Mouse (Mus musculus) lung, embryonic 15.5 days (tissue): ENCODE results near the gene Erfe. TPM values are rescaled to one million over a fixed set of nuclear protein-coding genes. Genes with fewer than 3 reads are reported as not detected.

Experiments used
- ATAC-seq: fragments of 200-750 bp; cut with Nextera tagmentation; 2 replicates; pipeline ENCODE4 v1.8.0; 2017; ENCODE audit warnings: moderate number of reproducible peaks, borderline replicate concordance; ENCODE audit not compliant: low FRiP score, low TSS enrichment; ENCODE audit errors: extremely low read depth
- H3K27ac ChIP-seq: fragments of 300-500 bp; sonication (generic); 2 replicates; pipeline ENCODE4 v1.5.1; 2015; ENCODE audit warnings: moderate library complexity, mild to moderate bottlenecking, inconsistent platforms
- H3K27me3 ChIP-seq: fragments of 300-500 bp; sonication (generic); 2 replicates; pipeline ENCODE4 v1.6.1; 2015; ENCODE audit warnings: inconsistent platforms
- H3K36me3 ChIP-seq: fragments of 300-500 bp; sonication (generic); 2 replicates; pipeline ENCODE4 v1.6.1; 2015; ENCODE audit warnings: inconsistent platforms
- H3K4me1 ChIP-seq: fragments of 300-500 bp; sonication (generic); 2 replicates; pipeline ENCODE4 v1.6.1; 2015; ENCODE audit warnings: inconsistent platforms
- H3K4me2 ChIP-seq: fragments of 300-500 bp; sonication (generic); 2 replicates; pipeline ENCODE4 v1.6.1; 2015; ENCODE audit warnings: inconsistent platforms, mild to moderate bottlenecking, moderate library complexity
- H3K4me3 ChIP-seq: fragments of 300-500 bp; sonication (generic); 2 replicates; pipeline ENCODE4 v1.5.1; 2015; ENCODE audit warnings: mild to moderate bottlenecking, inconsistent platforms
- H3K9ac ChIP-seq: fragments of 300-500 bp; sonication (generic); 2 replicates; pipeline ENCODE4 v1.6.1; 2015; ENCODE audit warnings: inconsistent platforms
- H3K9me3 ChIP-seq: fragments of 300-500 bp; sonication (generic); 2 replicates; pipeline ENCODE4 v1.6.1; 2016; ENCODE audit warnings: inconsistent platforms
- WGBS: fragments of 180-500 bp; shearing (Covaris S2); methylation state at CpG from one replicate; pipeline ENCODE4 v1.1.7; 2015; 5-methylcytosine and 5-hydroxymethylcytosine counted together
- polyA plus RNA-seq: library from polyadenylated mRNA; unstranded; fragments of >200 nt; fragmentation: Nextera tagmentation; extraction: Ambion mirVana; gene quantifications from 2 replicates; pipeline ENCODE4 v1.2.1, GENCODE M21; 2015

Gene Erfe
- polyA plus RNA-seq, 1 experiment from 2014 or later: 3.3 TPM

DNA sequence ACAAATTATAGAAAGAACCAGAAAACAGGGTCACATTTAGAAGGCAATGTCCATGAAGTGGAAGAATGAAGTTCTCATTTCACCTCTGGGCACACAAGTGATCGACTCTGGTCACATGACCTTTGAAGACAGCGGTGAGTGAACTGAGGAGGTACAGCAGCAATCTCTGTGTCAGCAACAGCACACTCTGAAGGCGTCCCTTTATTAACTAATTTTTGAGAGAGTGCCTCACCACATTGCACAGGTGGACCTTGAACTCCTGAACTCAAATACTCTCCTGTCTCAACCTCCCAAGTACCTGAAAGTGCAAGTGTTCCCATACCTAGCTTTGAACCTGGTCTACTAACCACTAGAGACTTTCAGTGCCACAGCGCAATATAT is 14.9 kb downstream of the Erfe start:
- no peak overlapping the region for H3K9ac ChIP-seq
- WGBS: 94% methylated on average over 4 of the region's 4 CpGs
- no peaks in the 10 kb centered on the region for H3K27me3 ChIP-seq

DNA sequence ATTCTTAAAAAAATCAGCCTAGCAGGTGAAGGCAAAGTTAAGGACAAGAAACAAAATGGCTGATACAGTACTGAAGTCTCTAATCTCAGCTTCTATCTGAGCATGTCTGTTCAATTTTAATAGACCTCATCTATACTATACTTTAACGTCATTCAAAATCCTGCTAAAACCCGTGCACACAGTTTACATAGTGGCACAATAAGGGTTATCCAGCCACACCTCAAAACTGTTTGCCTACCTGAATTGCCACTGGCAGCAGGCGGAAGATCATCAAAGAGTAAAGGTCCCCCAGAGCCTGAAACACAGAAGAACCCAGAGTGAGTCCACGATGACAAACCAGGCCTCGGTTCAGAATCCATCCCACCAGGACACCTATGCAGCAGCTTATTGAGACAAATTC is 24.1 kb downstream of the Erfe start:
- Histone ChIP-seq H3K4me1 (no peaks in the 10 kb centered on the region), H3K9me3 (no peaks in the 10 kb centered on the region), H3K9ac (no peak overlapping the region), H3K4me2 (no peak overlapping the region), H3K27ac (no peak overlapping the region), H3K4me3 (no peak overlapping the region), H3K36me3 (peaks cover 77% of the 10 kb centered on the region), H3K27me3 (no peaks in the 10 kb centered on the region)
- ATAC-seq: no peak
- WGBS: 82% methylated on average over 5 of the region's 5 CpGs

More for the DNA sequence above, 14.9 kb downstream of the Erfe start:
- Histone ChIP-seq H3K4me2 (no peak overlapping the region), H3K9me3 (no peaks in the 10 kb centered on the region), H3K4me3 (no peak overlapping the region), H3K4me1 (no peaks in the 10 kb centered on the region), H3K36me3 (peaks cover 91% of the 10 kb centered on the region), H3K27ac (no peak overlapping the region)
- no peak for ATAC-seq

DNA sequence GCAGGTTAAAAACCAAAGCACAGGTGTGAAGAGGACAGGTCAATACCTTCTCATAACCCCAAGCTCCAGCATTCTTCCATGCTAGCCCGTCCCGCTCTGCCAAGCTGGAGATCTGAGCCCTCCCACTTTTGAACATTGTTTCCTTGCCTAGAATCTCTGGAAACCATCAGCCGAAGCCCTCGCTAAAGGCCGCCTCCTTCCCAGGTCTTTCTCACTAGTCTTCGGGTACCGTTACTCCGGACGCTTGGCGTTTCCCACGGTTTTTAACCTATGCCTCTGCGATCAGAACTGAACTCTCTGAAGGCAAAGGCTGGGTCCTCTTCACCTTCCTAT is 31.7 kb downstream of the Erfe start:
- no peak for ATAC-seq

DNA sequence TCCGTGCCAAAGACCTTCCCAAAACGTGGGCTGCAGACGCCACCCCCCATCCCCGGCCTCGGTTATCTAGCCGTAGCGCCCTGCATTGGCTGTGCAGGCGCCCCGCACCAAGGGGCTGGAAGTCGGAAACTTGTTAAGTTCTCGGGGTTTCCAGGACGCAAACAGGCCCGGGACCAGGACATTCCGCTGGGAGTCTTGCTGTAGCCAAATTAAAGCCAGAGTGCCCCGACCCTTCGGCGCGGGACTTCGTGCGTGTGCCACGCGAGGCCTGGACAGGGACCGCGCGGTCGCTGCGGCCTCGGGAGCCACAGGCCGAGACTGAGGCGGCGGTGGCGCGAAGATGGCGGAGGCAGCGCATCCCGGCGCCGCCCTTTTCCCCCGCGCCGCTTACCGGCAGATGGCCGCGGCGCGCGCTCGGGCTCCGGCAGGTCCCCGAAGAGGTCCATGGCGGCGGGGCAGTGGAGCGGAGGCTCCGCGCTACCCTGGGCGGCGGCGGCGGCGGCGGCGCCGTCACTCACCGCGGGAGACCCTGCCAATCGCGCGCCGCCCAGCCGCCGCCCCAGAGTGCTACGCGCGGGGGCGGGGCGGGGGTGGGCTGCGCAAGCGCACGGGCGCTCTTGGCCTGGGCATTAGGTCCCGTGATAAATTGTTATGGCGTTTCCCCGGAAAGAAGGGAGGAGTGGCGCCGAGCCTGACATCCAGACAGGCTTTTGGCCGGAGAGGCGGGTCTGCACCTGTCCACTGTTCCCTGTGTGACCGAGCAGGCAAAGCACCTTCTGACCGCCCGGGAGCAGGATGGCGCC is 32.2 kb downstream of the Erfe start, which contains the start of gene Ilkap:
Gene Ilkap (minus strand): TSS at position 556 of the 803 bp plus-strand sequence.
- H3K36me3 ChIP-seq: peaks cover 9% of the 10 kb centered on the region; the same call in 1 of the 2 replicates
- H3K9me3 ChIP-seq: no peaks in the 10 kb centered on the region
- H3K4me1 ChIP-seq: peaks cover 13% of the 10 kb centered on the region
- peak within 1 kb of the TSS; percentile 77 for H3K27ac ChIP-seq
- peak within 1 kb of the TSS; percentile 80 for H3K4me2 ChIP-seq
- no peaks in the 10 kb centered on the region for H3K27me3 ChIP-seq
- H3K4me3 ChIP-seq: peak within 1 kb of the TSS; percentile 90
- WGBS: under 1% methylated on average over 85 of the region's 91 CpGs
- peak; percentile 97 for ATAC-seq
- peak within 1 kb of the TSS; percentile 92 for H3K9ac ChIP-seq

More for the DNA sequence above, 31.7 kb downstream of the Erfe start:
- Histone ChIP-seq H3K4me1 (peaks cover 13% of the 10 kb centered on the region), H3K9ac (peak overlapping the region; percentile 92), H3K36me3 (peaks cover 14% of the 10 kb centered on the region; the same call in 1 of the 2 replicates), H3K27me3 (no peaks in the 10 kb centered on the region), H3K4me3 (peak overlapping the region; percentile 90), H3K27ac (peak overlapping the region; percentile 77), H3K4me2 (peak overlapping the region; percentile 80), H3K9me3 (no peaks in the 10 kb centered on the region)
- under 1% methylated on average over 12 of the region's 12 CpGs for WGBS

DNA sequence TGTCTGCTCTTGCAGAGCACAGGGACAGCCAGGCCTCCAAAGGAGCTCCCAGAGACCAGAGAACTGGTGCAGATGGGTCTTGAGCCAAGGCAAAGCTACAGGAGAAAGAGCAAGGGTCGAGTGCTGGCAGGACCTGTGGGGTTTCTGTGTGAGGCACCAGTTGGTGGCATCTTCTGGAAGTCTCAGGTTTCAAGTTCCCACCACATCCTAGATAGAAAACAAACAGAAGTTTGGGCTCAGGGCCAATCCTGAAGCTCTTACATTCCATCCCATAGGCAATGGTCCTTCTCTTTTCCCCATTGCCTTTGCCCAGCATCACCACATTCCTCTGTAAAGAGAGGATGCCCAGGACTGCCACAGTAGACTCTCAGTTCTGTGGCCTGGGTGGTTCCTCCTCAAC is 38.7 kb downstream of the Erfe start:
- Histone ChIP-seq H3K9ac (no peak overlapping the region), H3K4me3 (no peak overlapping the region), H3K4me1 (peaks cover 6% of the 10 kb centered on the region), H3K4me2 (no peak overlapping the region), H3K9me3 (no peaks in the 10 kb centered on the region), H3K27me3 (no peaks in the 10 kb centered on the region), H3K36me3 (no peaks in the 10 kb centered on the region), H3K27ac (no peak overlapping the region)
- 18% methylated on average over 1 of the region's 1 CpGs for WGBS
- ATAC-seq: no peak; the same call in 1 of the 2 replicates

DNA sequence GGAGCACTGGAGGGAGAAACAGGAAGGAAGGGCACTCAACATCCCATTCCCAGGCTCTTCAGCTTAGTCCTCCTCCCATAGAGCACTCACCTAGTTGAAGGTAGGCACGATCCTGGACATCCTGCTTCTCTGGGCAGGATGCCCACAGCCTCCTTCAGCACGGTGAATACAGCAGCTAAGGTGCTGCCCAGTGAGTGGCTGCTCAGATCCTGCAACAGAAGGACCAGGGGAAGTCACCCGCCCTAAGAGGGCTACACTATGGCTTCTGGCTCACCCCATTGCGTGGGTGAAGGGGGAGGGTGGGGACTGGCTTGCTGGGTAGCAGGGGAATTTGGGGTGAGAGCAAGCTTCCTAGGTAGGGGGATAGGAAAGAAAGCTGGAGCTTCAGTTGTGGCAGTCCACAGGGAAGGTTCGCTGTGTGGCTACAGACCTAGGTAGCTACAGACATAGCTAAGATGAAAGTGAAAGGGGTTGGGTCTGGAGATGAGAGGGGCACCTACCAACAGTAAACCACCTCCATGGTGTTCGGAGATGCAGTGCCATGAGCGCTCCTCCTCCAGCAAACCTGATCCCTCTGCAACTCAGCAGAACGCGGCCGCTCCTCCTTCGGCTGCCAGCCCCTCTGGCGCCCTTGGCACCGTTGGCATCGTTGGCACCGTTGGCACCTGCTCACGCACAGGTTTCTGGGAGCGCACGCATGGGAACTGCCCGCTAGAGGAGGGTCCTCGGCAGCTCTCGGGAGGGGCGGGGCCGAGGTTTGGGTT is 39.4 kb downstream of the Erfe start:
- no peaks in the 10 kb centered on the region for H3K36me3 ChIP-seq
- 52% methylated on average over 23 of the region's 23 CpGs for WGBS
- H3K27ac ChIP-seq: no peak overlapping the region; the same call in 1 of the 2 replicates
- H3K27me3 ChIP-seq: no peaks in the 10 kb centered on the region
- no peak overlapping the region for H3K9ac ChIP-seq
- peaks cover 6% of the 10 kb centered on the region for H3K4me1 ChIP-seq
- no peak overlapping the region for H3K4me3 ChIP-seq
- peak; percentile 56; the same call in 1 of the 2 replicates for ATAC-seq
- no peaks in the 10 kb centered on the region for H3K9me3 ChIP-seq
- H3K4me2 ChIP-seq: 0 out of 2 replicates have a peak overlapping the region, but pooled peaks have one; percentile 10

DNA sequence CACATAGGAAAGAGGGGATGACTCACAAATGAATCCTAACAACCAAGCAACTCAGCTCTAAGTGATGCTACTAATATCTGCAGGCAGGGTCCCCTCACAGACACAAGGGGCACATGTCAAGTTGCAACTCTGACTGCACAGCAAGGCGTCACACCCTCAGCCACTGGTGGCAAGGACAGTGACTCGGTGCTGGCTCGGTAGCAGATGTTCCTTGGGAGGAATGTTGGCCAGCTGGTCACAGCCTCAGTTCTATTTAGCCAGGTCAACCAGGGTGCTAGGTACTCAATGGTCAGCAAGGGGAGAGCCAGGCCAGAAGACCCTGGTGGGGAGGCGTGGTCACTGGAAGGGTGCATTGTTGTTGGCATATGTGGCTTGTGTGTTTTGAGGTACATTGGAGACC is 41.6 kb downstream of the Erfe start:
- H3K4me1 ChIP-seq: peaks cover 18% of the 10 kb centered on the region
- no peak overlapping the region for H3K9ac ChIP-seq
- H3K9me3 ChIP-seq: no peaks in the 10 kb centered on the region
- H3K36me3 ChIP-seq: no peaks in the 10 kb centered on the region
- H3K27ac ChIP-seq: no peak overlapping the region
- 68% methylated on average over 4 of the region's 4 CpGs for WGBS
- no peaks in the 10 kb centered on the region for H3K27me3 ChIP-seq
- H3K4me3 ChIP-seq: no peak overlapping the region
- no peak for ATAC-seq
- H3K4me2 ChIP-seq: no peak overlapping the region

DNA sequence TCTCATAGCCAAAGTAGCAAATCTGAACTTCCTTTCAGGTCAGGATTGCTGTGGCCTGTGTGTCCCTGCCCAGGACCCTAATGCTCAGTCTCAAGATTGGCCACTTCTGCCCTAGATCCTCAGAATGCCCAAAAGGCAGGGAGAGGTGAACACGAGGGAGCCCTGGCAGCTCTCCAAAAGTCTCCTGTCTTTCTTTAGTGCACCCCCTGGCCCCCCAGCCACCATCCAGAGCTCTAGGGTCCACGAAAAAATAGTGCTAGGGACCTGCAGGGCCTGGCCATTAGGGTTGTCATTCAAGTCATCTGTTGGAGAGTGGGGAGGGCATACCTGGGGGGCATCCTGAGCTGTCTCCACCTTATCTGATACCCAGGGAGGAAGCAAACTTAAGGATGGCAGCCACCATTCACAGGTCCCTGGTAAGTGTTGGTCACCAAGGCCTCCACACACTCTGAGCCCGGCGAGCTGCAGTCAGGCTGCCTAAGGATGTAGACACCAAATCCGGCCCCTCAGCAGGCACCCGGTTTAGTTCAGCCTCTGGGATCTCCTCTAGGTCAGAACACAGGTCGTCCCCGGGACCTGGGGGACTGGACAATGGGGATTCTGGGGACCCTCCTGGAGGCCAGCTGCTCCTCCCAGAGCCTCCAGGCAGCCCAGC is 45.5 kb downstream of the Erfe start:
- Histone ChIP-seq H3K4me2 (peak overlapping the region; percentile 95), H3K27me3 (no peaks in the 10 kb centered on the region), H3K36me3 (peaks cover 2% of the 10 kb centered on the region), H3K9ac (0 out of 2 replicates have a peak overlapping the region, but pooled peaks have one; percentile 68), H3K9me3 (no peaks in the 10 kb centered on the region), H3K27ac (no peak overlapping the region), H3K4me3 (peak overlapping the region; percentile 66), H3K4me1 (peaks cover 34% of the 10 kb centered on the region)
- no peak for ATAC-seq
- 63% methylated on average over 8 of the region's 8 CpGs for WGBS

DNA sequence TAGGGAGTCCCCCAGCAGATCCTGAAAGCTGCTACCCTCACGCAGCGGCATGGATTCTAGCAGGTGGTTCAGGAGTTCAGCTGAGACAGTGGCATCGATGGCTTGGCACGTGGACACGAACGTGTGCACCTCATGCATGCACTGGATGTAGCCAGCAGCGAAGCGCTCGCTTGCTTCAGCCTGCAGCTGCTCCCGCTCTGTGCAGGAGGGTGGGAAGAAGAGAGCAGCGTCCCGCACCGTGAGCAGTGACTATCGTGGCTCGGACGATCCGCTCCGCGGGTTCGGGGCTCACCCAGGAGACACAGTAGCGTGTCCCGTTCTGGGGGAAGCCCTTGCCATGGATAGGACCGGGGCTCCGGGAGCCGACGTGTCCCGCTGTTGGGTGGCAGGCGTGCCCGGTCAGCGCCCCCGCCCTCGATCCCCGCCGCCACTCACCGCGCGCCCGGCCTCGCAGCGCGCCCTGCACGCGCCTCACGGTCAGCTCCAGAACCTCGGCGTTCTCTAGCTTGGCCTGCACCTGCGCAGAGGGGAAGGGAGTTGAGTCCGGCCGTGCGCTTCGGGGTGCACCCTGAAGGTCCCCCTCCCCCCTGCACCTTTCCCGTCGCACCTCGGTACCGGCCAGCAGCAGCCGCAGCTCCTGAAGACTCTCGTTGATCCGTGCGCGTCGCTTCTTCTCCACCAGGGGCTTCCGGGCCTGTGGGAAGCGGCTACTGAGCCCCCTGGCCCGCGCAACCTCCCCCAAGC is 46.2 kb downstream of the Erfe start:
- Histone ChIP-seq H3K9ac (peak overlapping the region; percentile 68), H3K9me3 (no peaks in the 10 kb centered on the region)
- 4% methylated on average over 65 of the region's 65 CpGs for WGBS

DNA sequence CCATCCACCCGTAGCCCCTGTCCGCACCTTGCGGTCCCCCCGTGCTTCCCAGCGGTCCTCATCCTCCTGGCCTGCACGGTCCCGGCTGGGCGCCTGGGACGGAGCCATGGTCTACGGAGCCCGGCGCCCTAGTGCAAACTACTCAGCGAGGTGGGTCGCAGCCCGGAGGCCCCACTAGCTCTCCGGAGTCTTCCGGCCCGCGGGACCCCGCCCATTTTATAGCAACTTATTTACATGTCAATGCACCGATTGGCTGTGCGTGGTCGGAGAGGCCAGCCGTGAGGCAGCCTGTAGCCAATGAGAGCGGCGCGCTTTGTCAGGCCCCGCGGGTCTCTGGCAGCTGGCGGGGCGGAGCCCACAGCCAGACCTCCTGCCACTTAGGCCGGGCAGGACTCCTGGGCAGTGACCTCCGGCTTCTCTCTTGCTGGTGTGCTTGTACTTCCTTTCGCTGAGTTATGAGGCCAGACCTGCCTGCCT is 46.8 kb downstream of the Erfe start:
- WGBS: 0% methylated on average over 34 of the region's 34 CpGs
- Histone ChIP-seq H3K27me3 (no peaks in the 10 kb centered on the region), H3K9ac (peak overlapping the region; percentile 68), H3K4me3 (peak overlapping the region; percentile 66), H3K9me3 (no peaks in the 10 kb centered on the region), H3K36me3 (peaks cover 11% of the 10 kb centered on the region), H3K27ac (peak overlapping the region; percentile 93), H3K4me1 (peaks cover 34% of the 10 kb centered on the region), H3K4me2 (peak overlapping the region; percentile 95)
- peak; percentile 95 for ATAC-seq

More for the DNA sequence above, 46.2 kb downstream of the Erfe start:
- peak; percentile 27 for ATAC-seq
- Histone ChIP-seq H3K4me1 (peaks cover 34% of the 10 kb centered on the region), H3K36me3 (peaks cover 7% of the 10 kb centered on the region), H3K4me2 (peak overlapping the region; percentile 95), H3K27ac (peak overlapping the region; percentile 84), H3K4me3 (peak overlapping the region; percentile 66), H3K27me3 (no peaks in the 10 kb centered on the region)

DNA sequence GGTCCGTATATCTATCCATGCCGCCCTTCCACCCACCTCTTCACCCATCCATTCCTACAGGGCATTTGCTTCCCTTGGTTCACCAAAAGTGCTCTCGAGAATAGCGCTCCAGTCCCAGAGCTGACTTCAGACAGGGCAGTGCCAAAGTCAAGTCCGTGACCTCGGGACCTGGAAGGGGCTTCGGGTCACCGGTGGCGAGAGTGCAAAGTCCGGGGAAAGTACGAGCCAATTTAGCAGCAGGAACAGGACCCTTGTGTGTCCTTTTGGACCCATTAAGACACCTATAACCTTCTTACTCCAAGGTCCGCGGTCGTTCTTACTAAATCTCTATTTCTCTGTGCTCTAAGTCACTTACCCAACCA is 47.3 kb downstream of the Erfe start:
- Histone ChIP-seq H3K27ac (peak overlapping the region; percentile 93), H3K9me3 (no peaks in the 10 kb centered on the region), H3K4me1 (peaks cover 34% of the 10 kb centered on the region), H3K9ac (peak overlapping the region; percentile 28), H3K27me3 (no peaks in the 10 kb centered on the region), H3K4me3 (peak overlapping the region; percentile 66), H3K4me2 (peak overlapping the region; percentile 95), H3K36me3 (peaks cover 16% of the 10 kb centered on the region)
- WGBS: under 1% methylated on average over 14 of the region's 14 CpGs
- no peak for ATAC-seq
